Mouse (Mus musculus): ENCODE measurements around the gene Bahcc1. TPM values are rescaled to one million over a fixed set of nuclear protein-coding genes. Genes with fewer than 3 reads are reported as not detected.

Gene Bahcc1
- total and polyA plus RNA-seq, 3 experiments: 0.04 TPM; not detected in 2

DNA sequence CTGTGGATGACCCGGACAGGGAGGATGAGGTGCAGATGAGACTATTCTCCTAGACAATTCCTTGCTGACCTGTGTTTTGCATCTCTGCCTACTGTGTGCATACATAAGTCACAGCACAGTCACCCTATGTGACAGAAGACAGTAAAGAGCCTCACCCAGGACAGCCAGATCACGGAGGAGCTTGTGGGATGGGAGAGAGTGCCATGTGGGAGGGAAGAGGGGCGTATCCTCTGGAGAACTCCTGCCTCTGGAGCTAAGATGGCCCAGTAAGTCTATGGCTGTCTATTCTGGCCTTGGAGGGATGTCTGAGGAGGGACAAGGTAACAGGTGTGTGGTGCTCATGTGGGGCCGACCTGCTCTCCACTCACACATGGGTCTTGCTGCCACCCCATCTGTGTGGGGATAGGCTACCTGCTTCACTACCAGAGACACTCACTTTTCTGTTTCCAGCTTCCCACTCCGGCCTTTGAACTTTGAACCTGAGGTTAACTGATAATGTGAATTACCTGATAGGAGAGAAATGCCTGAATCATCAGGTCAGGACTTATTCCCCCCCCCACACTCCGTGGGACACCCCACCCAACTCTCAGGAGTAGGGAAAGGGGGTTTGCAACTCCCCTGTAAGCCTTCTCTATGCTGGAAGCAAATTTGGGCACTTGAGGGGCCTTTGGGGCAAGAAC is 10.2 kb upstream of the Bahcc1 start:
- in situ Hi-C loops (cut with MboI; ENCODE audit: low pct_ligation_motif_present, low pct_unique_long_range_greater_than_20kb, low sequenced_read_pairs): no loop called here
- no peak overlapping the region for H3K4me3 ChIP-seq (replicated peaks in 1 of 3; ENCODE audit: low read depth in 2 of 3, low read length in 2 of 3, poor library complexity in 1 of 3)
- H3K9me3 ChIP-seq (replicated peaks; ENCODE audit: low read length): no peaks in the 10 kb centered on the region
- no peak for DNase-seq (ENCODE audit: extremely low read depth)
- H3K79me2 ChIP-seq (replicated peaks; ENCODE audit: control insufficient read depth, extremely low read depth, insufficient read depth, poor library complexity, severe bottlenecking): no peaks in the 10 kb centered on the region
- dilution Hi-C loops (cut with MboI; ENCODE audit: extremely low pct_ligation_motif_present, extremely low pct_unique_long_range_greater_than_20kb, low sequenced_read_pairs): no loop called here
- H3K4me2 ChIP-seq (ENCODE audit: insufficient read depth, low read depth, poor library complexity, severe bottlenecking): no peak overlapping the region
- TF ChIP-seq JUN (IDR thresholded peaks at IDR 0.05; ENCODE audit: insufficient read depth, low read depth, low read length) (no peak), ZMIZ1 (IDR thresholded peaks at IDR 0.05; ENCODE audit: low read depth, low read length) (no peak), PAX5 (IDR thresholded peaks at IDR 0.05; ENCODE audit: low read length) (no peak), IRF4 (IDR thresholded peaks at IDR 0.05; ENCODE audit: low read depth, low read length) (no peak), ZC3H11A (IDR thresholded peaks at IDR 0.05; ENCODE audit: low read depth, low read length) (no peak)
- H3K36me3 ChIP-seq (replicated peaks in 1 of 2; ENCODE audit: control insufficient read depth in 1 of 2, insufficient read depth in 1 of 2, low read length in 1 of 2): no peaks in the 10 kb centered on the region
- no peak overlapping the region for H3K27ac ChIP-seq (ENCODE audit: insufficient read depth, low read depth)
- peaks cover 0 to 5% of the 10 kb centered on the region in 2 experiments; a peak in 1 of 4 replicates for H3K4me1 ChIP-seq (ENCODE audit: control insufficient read depth in 1 of 2, insufficient read depth in 2 of 2)
- no peak overlapping the region for H3K9ac ChIP-seq (ENCODE audit: insufficient read depth, low read depth)
- peaks cover 92% of the 10 kb centered on the region for H3K27me3 ChIP-seq (replicated peaks)

DNA sequence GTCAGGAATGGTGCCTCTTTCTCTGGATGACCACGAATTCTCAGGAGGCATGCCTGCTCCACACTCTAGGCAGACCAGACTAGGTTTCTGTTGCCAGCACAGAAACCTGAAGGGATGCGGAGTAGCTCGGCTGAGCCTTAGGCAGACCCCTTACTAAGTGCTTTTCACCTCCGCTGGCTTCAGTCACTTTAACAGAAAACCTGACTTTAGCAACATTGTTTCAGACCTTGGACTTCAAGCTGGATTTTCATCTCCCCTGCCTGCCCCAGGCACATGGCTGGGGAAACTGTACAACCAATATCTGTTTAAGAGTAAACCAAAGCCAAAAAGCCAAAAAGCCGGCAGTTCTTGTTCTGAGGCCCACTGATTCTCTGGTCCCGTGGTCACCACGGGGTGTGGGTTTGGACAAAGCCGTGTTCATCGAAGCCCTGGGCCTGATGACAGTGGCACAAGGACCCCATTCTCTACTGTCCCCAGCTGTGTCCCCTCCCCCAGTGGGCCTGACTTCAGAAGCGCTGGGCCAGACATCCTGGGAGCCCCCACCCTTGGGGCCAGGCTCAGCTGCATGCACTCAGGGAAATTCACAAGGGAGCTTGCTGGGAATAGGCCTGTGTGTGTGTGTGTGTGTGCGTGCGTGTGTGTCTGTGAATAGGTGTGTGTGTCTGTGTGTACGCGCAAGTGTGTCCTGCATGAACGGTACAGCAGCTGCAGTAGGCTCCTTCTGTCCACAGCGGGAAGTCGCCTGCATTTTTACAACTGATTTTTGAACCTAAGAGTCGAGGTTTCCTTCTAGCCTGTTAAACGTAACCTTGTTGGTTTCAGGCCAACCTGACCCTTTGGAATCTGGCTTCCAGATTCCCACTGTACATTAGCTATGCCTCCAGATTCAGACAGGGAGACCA is 8.9 kb upstream of the Bahcc1 start:
- dilution Hi-C loops (cut with MboI; ENCODE audit: extremely low pct_ligation_motif_present, extremely low pct_unique_long_range_greater_than_20kb, low sequenced_read_pairs): no loop called here
- H3K79me2 ChIP-seq (replicated peaks; ENCODE audit: control insufficient read depth, extremely low read depth, insufficient read depth, poor library complexity, severe bottlenecking): no peaks in the 10 kb centered on the region
- in situ Hi-C loops (cut with MboI; ENCODE audit: low pct_ligation_motif_present, low pct_unique_long_range_greater_than_20kb, low sequenced_read_pairs): no loop called here
- TF ChIP-seq POLR2A (IDR thresholded peaks at IDR 0.05; ENCODE audit: low read depth, low read length) (no peak), JUN (IDR thresholded peaks at IDR 0.05; ENCODE audit: insufficient read depth, low read depth, low read length) (no peak), EP300 (IDR thresholded peaks at IDR 0.05; ENCODE audit: low read length) (no peak), ZNF384 (IDR thresholded peaks at IDR 0.05; ENCODE audit: low read depth, low read length) (no peak), RCOR1 (conservative IDR thresholded peaks at IDR 0.05; ENCODE audit: low read depth, low read length) (no peak), MAX (IDR thresholded peaks at IDR 0.05; ENCODE audit: low read length) (no peak)
- no peaks in the 10 kb centered on the region for H3K9me3 ChIP-seq (replicated peaks; ENCODE audit: low read length)
- H3K36me3 ChIP-seq (replicated peaks in 1 of 2; ENCODE audit: control insufficient read depth in 1 of 2, insufficient read depth in 1 of 2, low read length in 1 of 2): no peaks in the 10 kb centered on the region
- peaks cover 88% of the 10 kb centered on the region for H3K27me3 ChIP-seq (replicated peaks)
- H3K4me3 ChIP-seq (replicated peaks in 1 of 3; ENCODE audit: low read depth in 2 of 3, low read length in 2 of 3, poor library complexity in 1 of 3): no peak overlapping the region
- H3K4me1 ChIP-seq (ENCODE audit: control insufficient read depth in 1 of 2, insufficient read depth in 2 of 2): peaks cover 0 to 2% of the 10 kb centered on the region in 2 experiments; a peak in 1 of 4 replicates
- no peak overlapping the region for H3K27ac ChIP-seq (ENCODE audit: insufficient read depth, low read depth)
- DNase-seq (ENCODE audit: extremely low read depth): no peak
- no peak overlapping the region for H3K4me2 ChIP-seq (ENCODE audit: insufficient read depth, low read depth, poor library complexity, severe bottlenecking)
- H3K9ac ChIP-seq (ENCODE audit: insufficient read depth, low read depth): no peak overlapping the region
